Mouse (Mus musculus) forebrain, embryonic 11.5 days (tissue): ENCODE data around the gene Nfatc3. TPM values are rescaled to one million over a fixed set of nuclear protein-coding genes. Genes with fewer than 3 reads are reported as not detected.

Source experiments
- ATAC-seq: fragments of 200-750 bp; cut with Nextera tagmentation; replicated peaks from 2 replicates; pipeline ENCODE4 v1.8.0; 2017; ENCODE audit warnings: moderate TSS enrichment; ENCODE audit not compliant: low FRiP score
- DNase-seq: peaks from one replicate; pipeline ENCODE4 v3.0.0-alpha.2; 2017; ENCODE audit warnings: low spot score
- H3K27ac ChIP-seq: fragments of 300-500 bp; sonication (generic); 2 replicates; pipeline ENCODE4 v1.5.1; 2014; ENCODE audit warnings: low read depth, low read length
- H3K27me3 ChIP-seq: fragments of 300-500 bp; sonication (generic); 2 replicates; pipeline ENCODE4 v1.6.1; 2014; ENCODE audit warnings: mild to moderate bottlenecking, low read length, mixed read lengths; ENCODE audit not compliant: control insufficient read depth, insufficient read depth
- H3K36me3 ChIP-seq: fragments of 300-500 bp; sonication (generic); 2 replicates; pipeline ENCODE4 v1.6.1; 2014; ENCODE audit warnings: mild to moderate bottlenecking, low read length, moderate library complexity, mixed read lengths; ENCODE audit not compliant: control insufficient read depth, insufficient read depth
- H3K4me1 ChIP-seq: fragments of 300-500 bp; sonication (generic); replicated peaks from 2 replicates; pipeline ENCODE4 v1.6.1; 2014; ENCODE audit warnings: low read length, mixed read lengths; ENCODE audit not compliant: control insufficient read depth, insufficient read depth
- H3K4me2 ChIP-seq: fragments of 300-500 bp; sonication (generic); 2 replicates; pipeline ENCODE4 v1.6.1; 2014; ENCODE audit warnings: low read depth, mild to moderate bottlenecking, low read length, moderate library complexity, mixed read lengths; ENCODE audit not compliant: severe bottlenecking
- H3K4me3 ChIP-seq: fragments of 300-500 bp; sonication (generic); 2 replicates; pipeline ENCODE4 v1.5.1; 2014; ENCODE audit warnings: low read depth, low read length
- H3K9ac ChIP-seq: fragments of 300-500 bp; sonication (generic); 2 replicates; pipeline ENCODE4 v1.6.1; 2014; ENCODE audit warnings: low read length
- H3K9me3 ChIP-seq: fragments of 300-500 bp; sonication (generic); 2 replicates; pipeline ENCODE4 v1.6.1; 2016; ENCODE audit warnings: low read length, mixed read lengths; ENCODE audit not compliant: control insufficient read depth
- WGBS: fragments of 180-500 bp; shearing (Covaris S2); extraction: QIAGEN DNeasy Blood & Tissue Kit; methylation state at CpG from one replicate; pipeline ENCODE4 v1.1.7; 2014; 5-methylcytosine and 5-hydroxymethylcytosine counted together
- polyA plus RNA-seq: library from polyadenylated mRNA; unstranded; fragments of >200 nt; fragmentation: Nextera tagmentation; extraction: Ambion mirVana; gene quantifications from 2 replicates; pipeline ENCODE4 v1.2.1, GENCODE M21; 2014

Gene Nfatc3
- polyA plus RNA-seq, 1 experiment from 2014 or later: 5.3 TPM

DNA sequence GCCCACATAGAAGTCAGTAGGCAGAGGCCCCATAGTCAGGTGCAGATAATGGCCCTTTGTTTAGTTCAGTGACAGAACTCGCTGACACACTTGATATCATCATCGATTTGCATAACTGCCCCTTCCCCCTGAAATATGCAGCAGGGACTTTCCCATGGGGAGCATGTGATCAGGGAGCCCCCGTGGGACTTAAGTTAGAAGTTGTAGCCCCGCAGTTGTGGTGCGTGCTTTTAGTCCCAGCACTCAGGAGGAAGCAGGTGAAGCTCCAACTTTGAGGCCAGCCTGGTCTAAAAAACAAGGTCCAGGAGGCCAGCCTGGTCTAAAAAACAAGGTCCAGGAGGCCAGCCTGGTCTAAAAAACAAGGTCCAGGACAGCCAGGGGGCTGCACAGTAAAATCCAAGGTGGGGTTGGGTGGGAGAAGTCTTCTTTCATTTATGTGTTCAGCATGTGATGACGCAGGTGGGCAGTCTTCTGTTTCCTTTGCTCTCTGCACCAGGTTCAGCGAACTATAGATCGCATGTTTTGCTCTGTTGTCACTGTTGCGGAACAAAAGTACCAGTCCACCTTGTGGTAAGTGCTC is 6.0 kb upstream of the Nfatc3 start:
- Histone ChIP-seq H3K27me3 (no peaks in the 10 kb centered on the region), H3K9ac (no peak overlapping the region), H3K36me3 (no peaks in the 10 kb centered on the region), H3K9me3 (no peaks in the 10 kb centered on the region), H3K27ac (no peak overlapping the region), H3K4me2 (no peak overlapping the region), H3K4me3 (no peak overlapping the region), H3K4me1 (no peaks in the 10 kb centered on the region)
- ATAC-seq (no peak), DNase-seq (no peak)
- WGBS: 91% methylated on average over 9 of the region's 9 CpGs

DNA sequence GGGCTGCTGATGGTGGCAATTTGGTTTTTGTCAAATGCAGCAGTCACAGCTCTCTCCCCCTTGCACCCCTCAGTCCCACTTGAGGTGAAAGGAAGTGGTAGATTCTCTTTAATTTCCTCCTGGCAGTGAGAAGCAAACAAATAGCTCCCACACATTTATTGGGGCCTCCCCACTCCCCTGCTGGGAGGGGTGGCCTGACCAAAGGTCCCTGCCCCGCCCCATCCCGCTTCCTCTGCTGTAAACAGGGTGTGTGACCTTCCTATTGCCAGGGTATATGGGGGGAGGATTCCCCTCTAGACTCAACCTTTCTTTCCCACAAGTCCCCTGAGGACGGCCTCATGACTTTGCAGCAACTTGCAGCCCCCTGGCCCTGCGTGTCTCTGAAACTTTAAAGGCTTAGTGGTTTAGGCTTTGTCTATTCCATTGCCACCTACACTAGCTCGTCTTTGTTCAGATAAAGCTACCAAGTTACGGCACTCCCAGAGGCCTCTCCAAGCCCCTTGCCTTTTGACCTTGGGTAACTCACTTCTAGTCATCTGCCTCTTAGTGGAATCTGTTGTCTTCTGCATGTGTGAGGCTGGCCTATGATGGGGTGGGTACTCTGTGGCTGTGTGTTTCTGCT is 4.3 kb upstream of the Nfatc3 start:
- Histone ChIP-seq H3K4me3 (no peak overlapping the region), H3K27me3 (no peaks in the 10 kb centered on the region), H3K4me1 (no peaks in the 10 kb centered on the region; the same call in 1 of the 2 replicates)

DNA sequence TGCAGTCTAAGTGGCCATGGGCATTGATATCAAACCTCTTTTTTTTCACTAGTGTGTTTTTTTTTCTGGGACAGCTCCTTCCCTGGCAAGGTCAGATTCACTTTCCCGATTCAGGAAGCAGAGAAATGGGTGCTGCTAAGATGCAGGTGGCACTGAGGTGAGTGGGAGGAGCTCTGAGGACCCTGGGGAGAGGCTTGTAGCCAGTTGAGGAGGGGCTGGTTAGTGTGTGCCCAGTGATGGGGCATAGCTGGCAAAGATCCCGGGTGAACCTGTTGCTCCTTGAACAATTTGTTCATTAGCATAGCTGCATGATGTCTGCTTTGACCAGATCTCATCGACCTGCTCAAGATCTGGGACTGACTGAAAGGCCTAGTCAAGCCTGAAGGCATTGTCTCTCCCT is 3.6 kb upstream of the Nfatc3 start:
- H3K9me3 ChIP-seq: no peaks in the 10 kb centered on the region
- DNase-seq (no peak), ATAC-seq (no peak)
- no peak overlapping the region for H3K27ac ChIP-seq
- no peak overlapping the region for H3K4me3 ChIP-seq
- H3K4me2 ChIP-seq: no peak overlapping the region
- no peaks in the 10 kb centered on the region for H3K27me3 ChIP-seq
- H3K36me3 ChIP-seq: no peaks in the 10 kb centered on the region
- 60% methylated on average over 3 of the region's 3 CpGs for WGBS
- no peaks in the 10 kb centered on the region; the same call in 1 of the 2 replicates for H3K4me1 ChIP-seq
- H3K9ac ChIP-seq: no peak overlapping the region

More for the DNA sequence above, 4.3 kb upstream of the Nfatc3 start:
- H3K36me3 ChIP-seq: no peaks in the 10 kb centered on the region
- no peak for DNase-seq
- no peaks in the 10 kb centered on the region for H3K9me3 ChIP-seq
- H3K9ac ChIP-seq: no peak overlapping the region
- WGBS: 83% methylated on average over 6 of the region's 6 CpGs
- no peak overlapping the region for H3K4me2 ChIP-seq
- no peak overlapping the region for H3K27ac ChIP-seq
- ATAC-seq: no peak

DNA sequence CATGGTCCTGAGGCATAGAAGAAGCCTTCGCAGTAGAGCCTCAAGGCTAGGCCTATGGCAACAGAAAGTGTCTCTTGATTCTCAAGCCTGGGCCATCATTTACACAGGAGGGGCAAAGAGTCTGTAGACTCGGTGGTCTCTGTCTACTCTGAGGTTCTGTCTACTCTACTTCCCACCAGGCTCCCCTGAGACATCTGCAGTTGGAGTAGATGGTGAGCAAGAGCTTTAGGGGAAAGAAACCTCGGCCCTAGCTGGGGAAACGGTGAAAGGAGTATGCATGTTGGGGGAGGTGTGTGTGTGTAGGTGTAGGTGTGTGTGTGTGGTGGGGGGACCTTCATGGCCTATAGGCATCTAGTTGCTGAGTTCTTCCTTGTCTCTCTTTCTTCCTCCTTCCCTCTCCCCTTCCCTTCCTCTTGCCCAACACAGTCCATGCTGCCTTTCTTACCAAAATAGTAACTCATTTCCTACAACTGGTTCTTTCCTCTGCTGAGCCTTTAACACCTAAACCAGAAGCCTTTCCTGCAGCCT is 2.1 kb upstream of the Nfatc3 start:
- WGBS: 93% methylated on average over 4 of the region's 4 CpGs
- Histone ChIP-seq H3K27me3 (no peaks in the 10 kb centered on the region), H3K9ac (no peak overlapping the region), H3K36me3 (no peaks in the 10 kb centered on the region), H3K4me2 (no peak overlapping the region), H3K9me3 (no peaks in the 10 kb centered on the region), H3K4me3 (no peak overlapping the region), H3K4me1 (no peaks in the 10 kb centered on the region; the same call in 1 of the 2 replicates), H3K27ac (no peak overlapping the region)
- DNase-seq: no peak
- ATAC-seq: no peak

DNA sequence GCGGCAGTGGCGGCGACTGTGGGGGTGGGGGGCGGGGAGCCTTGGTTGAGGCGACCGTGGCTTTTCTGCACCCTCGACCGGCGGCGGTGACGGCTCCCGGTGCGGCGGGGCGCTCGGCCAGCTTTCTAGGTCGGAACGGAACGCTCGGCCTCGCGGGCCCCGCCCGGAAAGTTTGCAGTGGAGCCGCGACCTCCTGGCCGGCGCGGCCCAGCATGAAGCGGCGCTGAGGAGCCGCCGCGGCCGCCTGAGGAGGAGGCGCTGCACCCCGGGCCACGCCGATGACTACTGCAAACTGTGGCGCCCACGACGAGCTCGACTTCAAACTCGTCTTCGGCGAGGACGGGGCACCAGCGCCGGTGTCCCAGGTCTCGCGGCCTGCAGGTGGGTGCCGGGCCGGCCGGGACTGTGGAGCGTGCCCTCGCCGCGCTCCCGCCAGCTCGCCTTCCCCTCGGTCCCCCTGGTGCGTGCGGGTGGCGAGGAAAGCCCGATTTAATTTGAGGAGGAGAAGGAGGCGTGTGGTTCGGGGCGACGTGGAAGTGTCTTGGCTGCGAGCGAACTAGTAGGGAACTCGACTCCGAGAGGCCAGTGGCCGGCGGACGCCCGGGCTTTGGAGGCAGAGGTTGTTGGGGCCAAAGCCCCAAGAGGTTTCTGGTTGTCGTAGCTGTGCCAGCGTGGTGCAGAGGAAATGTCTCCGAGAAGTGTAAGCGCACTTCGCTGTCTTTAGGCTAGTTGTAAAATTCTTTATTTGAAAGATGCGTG is 1.2 kb downstream of the Nfatc3 start:
- no peaks in the 10 kb centered on the region for H3K9me3 ChIP-seq
- peak overlapping the region; percentile 86 for H3K27ac ChIP-seq
- ATAC-seq: peak; percentile 84
- peak; percentile 85 for DNase-seq
- peak overlapping the region; percentile 86 for H3K4me3 ChIP-seq
- 0% methylated on average over 77 of the region's 83 CpGs for WGBS
- peak overlapping the region; percentile 81 for H3K9ac ChIP-seq
- H3K4me1 ChIP-seq: no peaks in the 10 kb centered on the region; the same call in 1 of the 2 replicates
- H3K4me2 ChIP-seq: peak overlapping the region; percentile 49
- H3K27me3 ChIP-seq: no peaks in the 10 kb centered on the region
- no peaks in the 10 kb centered on the region for H3K36me3 ChIP-seq

DNA sequence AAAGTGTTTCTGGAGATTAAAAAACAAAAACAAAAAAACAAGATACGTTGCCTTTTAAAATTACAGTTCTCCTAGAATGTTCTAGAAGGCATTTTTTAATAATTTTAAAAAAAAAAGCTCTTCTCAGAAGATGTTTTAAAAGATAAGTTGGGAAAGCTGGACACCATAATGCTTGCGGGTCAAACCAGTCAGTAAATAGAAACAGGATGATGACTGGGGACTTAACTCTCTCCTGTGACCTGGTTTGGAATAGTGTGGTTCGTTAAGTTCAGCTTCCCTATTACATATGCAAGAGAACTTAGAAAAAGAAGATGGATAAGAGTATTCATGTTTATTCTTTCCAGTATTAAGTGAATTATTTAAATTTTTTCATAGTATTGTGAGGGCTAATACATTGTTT is 1.9 kb downstream of the Nfatc3 start:
- Histone ChIP-seq H3K4me3 (peak overlapping the region; percentile 86), H3K9ac (no peak overlapping the region; the same call in 1 of the 2 replicates), H3K4me1 (no peaks in the 10 kb centered on the region; the same call in 1 of the 2 replicates), H3K36me3 (no peaks in the 10 kb centered on the region), H3K27me3 (no peaks in the 10 kb centered on the region), H3K9me3 (no peaks in the 10 kb centered on the region), H3K4me2 (peak overlapping the region; percentile 49), H3K27ac (no peak overlapping the region)
- ATAC-seq (no peak), DNase-seq (no peak)
- WGBS: 4% methylated on average over 3 of the region's 3 CpGs

DNA sequence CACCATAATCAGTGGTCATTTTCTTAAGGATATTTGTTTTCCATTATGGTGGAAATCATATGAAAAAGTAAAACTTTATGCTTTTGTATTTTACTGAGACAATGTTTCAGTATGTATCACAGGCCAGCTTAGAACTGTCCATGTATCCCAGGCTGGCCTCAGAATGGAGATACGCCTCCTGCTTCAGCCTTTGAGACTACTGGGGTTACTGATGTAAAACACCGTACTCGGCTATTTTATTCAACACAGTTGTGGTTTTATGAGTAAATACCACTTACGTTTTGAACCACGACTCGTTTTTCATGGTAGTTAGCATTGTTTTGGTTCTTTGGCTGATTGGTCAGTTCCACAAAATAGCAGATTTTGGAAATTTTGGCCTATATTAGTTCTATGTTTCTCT is 3.0 kb downstream of the Nfatc3 start:
- H3K27ac ChIP-seq: no peak overlapping the region
- no peaks in the 10 kb centered on the region for H3K9me3 ChIP-seq
- no peaks in the 10 kb centered on the region for H3K36me3 ChIP-seq
- no peak overlapping the region for H3K4me3 ChIP-seq
- no peak for ATAC-seq
- DNase-seq: no peak
- 95% methylated on average over 6 of the region's 6 CpGs for WGBS
- H3K9ac ChIP-seq: no peak overlapping the region
- no peaks in the 10 kb centered on the region for H3K27me3 ChIP-seq
- no peak overlapping the region for H3K4me2 ChIP-seq
- H3K4me1 ChIP-seq: no peaks in the 10 kb centered on the region; the same call in 1 of the 2 replicates

DNA sequence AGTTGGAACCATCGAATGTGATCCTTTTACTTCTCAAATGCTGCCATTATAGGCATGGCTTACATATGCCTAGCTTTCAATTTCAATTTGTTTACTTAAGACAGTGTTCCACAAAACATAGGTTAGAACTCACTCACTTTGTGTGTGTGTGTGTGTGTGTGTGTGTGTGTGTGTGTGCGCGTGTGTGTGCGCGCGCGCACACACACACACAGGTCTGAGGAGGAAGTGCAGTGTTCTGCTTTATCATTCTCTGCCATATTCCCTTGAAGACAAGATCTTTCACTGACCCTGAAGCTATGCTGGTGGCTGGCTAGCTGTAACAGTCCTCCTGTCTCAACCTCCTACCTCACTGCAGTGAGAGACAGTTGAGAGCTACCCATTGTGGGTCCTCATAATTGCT is 4.4 kb downstream of the Nfatc3 start:
- Histone ChIP-seq H3K4me3 (no peak overlapping the region), H3K4me2 (no peak overlapping the region), H3K36me3 (no peaks in the 10 kb centered on the region), H3K9ac (no peak overlapping the region), H3K27me3 (no peaks in the 10 kb centered on the region), H3K4me1 (no peaks in the 10 kb centered on the region; the same call in 1 of the 2 replicates), H3K27ac (no peak overlapping the region), H3K9me3 (no peaks in the 10 kb centered on the region)
- DNase-seq: no peak
- 99% methylated on average over 7 of the region's 7 CpGs for WGBS
- no peak for ATAC-seq
